Mouse (Mus musculus) myocyte (in vitro differentiated cells): Measurements from ENCODE around the gene Zfp787. TPM values are rescaled to one million over a fixed set of nuclear protein-coding genes. Genes with fewer than 3 reads are reported as not detected.
A peak's percentile ranks its signal among the peaks of the same experiment; 100 is the strongest.
"Not testable (repeated sequence)": the region's sequence is repeated elsewhere in the genome, so short reads cannot be mapped to it uniquely, and the experiment has no call there.

Experiments used
- H3K27me3 ChIP-seq: one replicate; pipeline ENCODE4 v1.6.1; 2011; ENCODE audit not compliant: control insufficient read depth, insufficient read depth, insufficient read length
- H3K36me3 ChIP-seq: one replicate; pipeline ENCODE4 v1.6.1; 2011; ENCODE audit not compliant: control insufficient read depth, insufficient read depth
- H3K4me2 ChIP-seq: one replicate; pipeline ENCODE4 v1.6.1; 2011; ENCODE audit warnings: low read depth, control low read depth
- H3K4me3 ChIP-seq: one replicate; pipeline ENCODE4 v1.5.1; 2011; ENCODE audit warnings: mild to moderate bottlenecking, control low read depth, moderate library complexity
- H3K79me2 ChIP-seq: one replicate; pipeline ENCODE4 v1.6.1; 2011; ENCODE audit not compliant: control insufficient read depth, insufficient read depth
- H3ac ChIP-seq: one replicate; pipeline ENCODE4 v1.6.1; 2011; ENCODE audit not compliant: control insufficient read depth, insufficient read length
- CEBPB ChIP-seq: IDR thresholded peaks from 2 replicates; pipeline ENCODE4 v1.6.1; 2011; ENCODE audit warnings: mild to moderate bottlenecking, moderate library complexity; ENCODE audit not compliant: poor library complexity, insufficient read depth, severe bottlenecking
- E2F4 ChIP-seq: IDR thresholded peaks from one replicate; pipeline ENCODE4 v1.6.1; 2011; ENCODE audit warnings: mild to moderate bottlenecking, control low read depth, moderate library complexity; ENCODE audit not compliant: insufficient read depth
- MAX ChIP-seq: IDR thresholded peaks from one replicate; pipeline ENCODE4 v1.6.1; 2011; ENCODE audit warnings: low read depth, mild to moderate bottlenecking, control low read depth
- MYOD1 ChIP-seq, 3 experiments: IDR thresholded peaks; one replicate each; pipeline ENCODE4 v1.6.1; 2011; ENCODE audit warnings: control low read depth in 2 of 3, low read depth in 2 of 3, mild to moderate bottlenecking in 2 of 3, moderate library complexity in 1 of 3; ENCODE audit not compliant: insufficient read length in 2 of 3, control insufficient read depth in 1 of 3
- MYOG ChIP-seq, 3 experiments: IDR thresholded peaks; one replicate each; pipeline ENCODE4 v1.6.1; 2011; ENCODE audit warnings: control low read depth in 2 of 3, low read depth in 2 of 3, mild to moderate bottlenecking in 2 of 3; ENCODE audit not compliant: insufficient read length in 2 of 3, control insufficient read depth in 1 of 3, insufficient read depth in 1 of 3
- POLR2A ChIP-seq: IDR thresholded peaks from one replicate; pipeline ENCODE4 v1.6.1; 2011; ENCODE audit warnings: low read depth, mild to moderate bottlenecking, control low read depth, moderate library complexity; ENCODE audit not compliant: insufficient read length
- POLR2AphosphoS2 ChIP-seq: IDR thresholded peaks from one replicate; pipeline ENCODE4 v1.6.1; 2011; ENCODE audit warnings: low read depth, control low read depth; ENCODE audit not compliant: insufficient read length
- REST ChIP-seq: IDR thresholded peaks from one replicate; pipeline ENCODE4 v1.6.1; 2011; ENCODE audit warnings: mild to moderate bottlenecking, control low read depth, moderate library complexity; ENCODE audit not compliant: insufficient read depth, insufficient read length
- SRF ChIP-seq: IDR thresholded peaks from one replicate; pipeline ENCODE4 v1.6.1; 2011; ENCODE audit warnings: low read depth; ENCODE audit not compliant: control insufficient read depth, insufficient read length
- TCF12 ChIP-seq: IDR thresholded peaks from one replicate; pipeline ENCODE4 v1.6.1; 2011; ENCODE audit warnings: mild to moderate bottlenecking, control low read depth; ENCODE audit not compliant: poor library complexity, insufficient read depth, severe bottlenecking
- TCF3 ChIP-seq: IDR thresholded peaks from one replicate; pipeline ENCODE4 v1.6.1; 2011; ENCODE audit warnings: low read depth, control low read depth; ENCODE audit not compliant: insufficient read length
- USF1 ChIP-seq: IDR thresholded peaks from one replicate; pipeline ENCODE4 v1.6.1; 2011; ENCODE audit warnings: low read depth, mild to moderate bottlenecking, control low read depth, moderate library complexity
- polyA plus RNA-seq: library from polyadenylated mRNA; unstranded; fragments of >200 nt; fragmentation: generic; extraction: Trizol; gene quantifications from one replicate; pipeline ENCODE4 v1.2.1, GENCODE M21; 2012; ENCODE audit warnings: missing spikeins

Gene Zfp787
- polyA plus RNA-seq, 1 experiment = 46.6 TPM

- Histone ChIP-seq H3K79me2 (peaks cover 21% of the 10 kb centered on the region), H3K4me2 (no peak overlapping the region), H3ac (no peak overlapping the region), H3K36me3 (peaks cover 34% of the 10 kb centered on the region), H3K27me3 (no peaks in the 10 kb centered on the region), H3K4me3 (no peak overlapping the region)
- TF ChIP-seq CEBPB = no peak
- TF ChIP-seq POLR2A = no peak
- TF ChIP-seq MAX = no peak
- no peak for TF ChIP-seq USF1
- peak in 1 of 3 experiments; percentile 55 for TF ChIP-seq MYOG (IDR thresholded peaks at IDR 0.05; ENCODE audit: control insufficient read depth in 1 of 3, insufficient read depth in 1 of 3, insufficient read length in 2 of 3, low read depth in 2 of 3)
- no peak for TF ChIP-seq TCF12
- TF ChIP-seq E2F4 = no peak
- TF ChIP-seq MYOD1 (IDR thresholded peaks at IDR 0.05; ENCODE audit: control insufficient read depth in 1 of 3, insufficient read length in 2 of 3, low read depth in 2 of 3) = peak in 2 of 3 experiments; percentile 11 to 46
- TF ChIP-seq SRF = peak; percentile 76
Measured at GRCm38 (mm10) chr7:6139295-6139694, 16.5 kb downstream of the Zfp787 start.

DNA sequence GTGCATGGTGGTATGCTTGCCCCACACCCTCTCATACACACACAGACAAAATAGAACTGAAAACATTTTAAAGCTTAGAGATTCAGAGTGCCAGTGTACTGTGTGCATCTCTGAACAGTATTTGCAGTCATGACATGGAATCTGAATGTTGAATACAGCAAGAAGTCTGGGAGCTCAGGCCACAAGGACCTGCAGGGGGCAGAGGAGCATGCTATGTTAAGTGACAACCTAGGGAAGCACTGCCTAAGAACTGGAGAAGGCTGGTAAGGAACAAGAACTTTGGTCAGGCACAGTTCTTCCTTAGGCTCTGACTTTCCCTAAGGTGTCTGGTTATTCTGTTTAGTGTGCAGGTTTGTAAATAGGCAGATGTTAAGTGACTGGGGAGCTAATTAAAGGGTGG lies 19.3 kb downstream of the Zfp787 start:
- no peak overlapping the region for H3K4me3 ChIP-seq
- no peak overlapping the region for H3ac ChIP-seq
- peaks cover 40% of the 10 kb centered on the region for H3K36me3 ChIP-seq
- H3K27me3 ChIP-seq = no peaks in the 10 kb centered on the region
- H3K79me2 ChIP-seq = peaks cover 7% of the 10 kb centered on the region
- TF ChIP-seq E2F4 (no peak), POLR2AphosphoS2 (no peak), TCF3 (no peak)
- H3K4me2 ChIP-seq = no peak overlapping the region

DNA sequence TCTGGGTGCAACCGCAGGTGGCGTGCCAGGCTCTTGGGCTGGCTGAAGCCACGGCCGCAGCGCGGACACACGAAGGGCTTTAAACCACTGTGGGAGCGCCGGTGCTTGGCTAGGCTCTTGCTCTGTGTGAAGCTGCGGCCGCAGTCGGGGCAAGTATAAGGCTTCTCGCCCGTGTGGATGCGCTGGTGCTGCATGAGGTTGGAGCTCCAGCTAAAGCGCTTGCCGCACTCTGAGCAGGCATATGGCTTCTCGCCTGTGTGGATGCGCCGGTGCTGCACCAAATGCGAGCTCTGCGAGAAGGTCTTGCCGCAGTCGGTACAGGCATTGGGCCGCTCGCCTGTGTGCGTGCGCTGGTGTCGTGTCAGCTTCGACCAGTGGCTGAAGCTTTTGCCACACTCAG lies 23.2 kb downstream of the Zfp787 start:
- Histone ChIP-seq H3K36me3 (peaks cover 34% of the 10 kb centered on the region), H3K4me2 (no peak overlapping the region), H3ac (no peak overlapping the region), H3K4me3 (no peak overlapping the region), H3K79me2 (peaks cover 3% of the 10 kb centered on the region), H3K27me3 (no peaks in the 10 kb centered on the region)
- no peak for TF ChIP-seq MYOD1 (IDR thresholded peaks at IDR 0.05; ENCODE audit: control insufficient read depth in 1 of 3, insufficient read length in 2 of 3, low read depth in 2 of 3)
- TF ChIP-seq TCF3 = no peak
- TF ChIP-seq MYOG (IDR thresholded peaks at IDR 0.05; ENCODE audit: control insufficient read depth in 1 of 3, insufficient read depth in 1 of 3, insufficient read length in 2 of 3, low read depth in 2 of 3) = no peak
- no peak for TF ChIP-seq CEBPB
- no peak for TF ChIP-seq USF1
- no peak for TF ChIP-seq POLR2AphosphoS2

DNA sequence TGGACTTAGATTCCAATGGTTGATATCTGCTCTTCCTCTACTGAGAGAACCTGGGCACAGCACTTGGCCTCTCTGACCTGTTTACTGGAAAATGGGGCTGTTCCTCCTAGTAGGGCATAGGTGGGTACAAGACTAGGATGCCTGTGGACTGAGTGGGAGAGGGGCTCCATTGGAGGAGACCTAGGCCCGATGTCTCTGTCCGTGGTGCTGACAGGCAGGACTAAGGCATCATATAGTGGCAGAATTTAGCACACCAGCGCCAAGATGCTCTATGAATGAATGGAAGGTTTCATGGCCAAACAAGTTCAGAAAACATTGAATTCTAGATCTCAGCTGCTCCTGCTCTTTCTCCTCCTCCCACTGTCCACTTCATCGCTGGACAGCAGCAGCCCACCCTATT lies 25.5 kb downstream of the Zfp787 start:
- H3K36me3 ChIP-seq = peaks cover 25% of the 10 kb centered on the region
- H3K79me2 ChIP-seq = peaks cover 3% of the 10 kb centered on the region
- no peak overlapping the region for H3ac ChIP-seq
- TF ChIP-seq E2F4 (no peak), REST (peak; percentile 55)
- H3K27me3 ChIP-seq = no peaks in the 10 kb centered on the region
- H3K4me3 ChIP-seq = no peak overlapping the region
- no peak overlapping the region for H3K4me2 ChIP-seq

GRCm38 (mm10) chr7:6126690-6127448 lies 28.9 kb downstream of the Zfp787 start:
- Histone ChIP-seq H3K36me3 (peaks cover 10% of the 10 kb centered on the region), H3K4me3 (no peak overlapping the region), H3K4me2 (no peak overlapping the region), H3K27me3 (no peaks in the 10 kb centered on the region), H3ac (no peak overlapping the region), H3K79me2 (no peaks in the 10 kb centered on the region)
- TF ChIP-seq REST (no peak), SRF (peak; percentile 37), E2F4 (no peak)

GRCm38 (mm10) chr7:6121128-6121527 lies 34.7 kb downstream of the Zfp787 start:
- H3K79me2 ChIP-seq, H3ac ChIP-seq, H3K27me3 ChIP-seq, H3K4me3 ChIP-seq, H3K36me3 ChIP-seq: not testable (repeated sequence)
- TF ChIP-seq MYOG (IDR thresholded peaks at IDR 0.05; ENCODE audit: control insufficient read depth in 1 of 3, insufficient read depth in 1 of 3, insufficient read length in 2 of 3, low read depth in 2 of 3) (peak; percentile 61 to 84 (median 65)), TCF3 (peak; percentile 42), MYOD1 (IDR thresholded peaks at IDR 0.05; ENCODE audit: control insufficient read depth in 1 of 3, insufficient read length in 2 of 3, low read depth in 2 of 3) (peak; percentile 47 to 93 (median 87)), TCF12 (peak; percentile 84)
- peak overlapping the region; percentile 14 for H3K4me2 ChIP-seq

DNA sequence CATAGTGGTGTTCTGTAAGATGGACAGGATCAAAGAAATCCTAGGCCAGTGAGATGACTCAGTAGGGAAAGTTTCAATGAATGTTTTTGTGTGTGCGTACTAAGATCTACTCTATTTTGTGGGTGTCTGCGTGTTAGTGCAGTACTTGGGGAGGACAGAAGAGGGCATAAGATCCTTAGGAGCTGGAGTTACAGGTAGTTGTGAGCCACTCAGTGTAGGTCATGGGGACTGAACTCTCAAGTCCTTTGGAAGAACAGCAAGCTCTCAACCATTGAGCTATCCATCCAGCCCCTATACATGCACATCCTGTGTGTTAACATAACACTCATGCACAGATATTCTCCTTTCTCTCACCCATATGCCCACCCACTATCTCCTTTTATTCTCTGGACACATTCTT lies 35.7 kb downstream of the Zfp787 start:
- H3K4me3 ChIP-seq = not testable (repeated sequence)

More for the DNA sequence above, 35.7 kb downstream of the Zfp787 start:
- H3K4me2 ChIP-seq, H3K36me3 ChIP-seq, H3ac ChIP-seq, H3K27me3 ChIP-seq, H3K79me2 ChIP-seq: not testable (repeated sequence)
